Mouse (Mus musculus): ENCODE results near the gene Fkbp14. TPM values are rescaled to one million over a fixed set of nuclear protein-coding genes. Genes with fewer than 3 reads are reported as not detected.

The Fkbp14 gene
- polyA plus RNA-seq, 1 experiment, result 30.0 TPM

DNA sequence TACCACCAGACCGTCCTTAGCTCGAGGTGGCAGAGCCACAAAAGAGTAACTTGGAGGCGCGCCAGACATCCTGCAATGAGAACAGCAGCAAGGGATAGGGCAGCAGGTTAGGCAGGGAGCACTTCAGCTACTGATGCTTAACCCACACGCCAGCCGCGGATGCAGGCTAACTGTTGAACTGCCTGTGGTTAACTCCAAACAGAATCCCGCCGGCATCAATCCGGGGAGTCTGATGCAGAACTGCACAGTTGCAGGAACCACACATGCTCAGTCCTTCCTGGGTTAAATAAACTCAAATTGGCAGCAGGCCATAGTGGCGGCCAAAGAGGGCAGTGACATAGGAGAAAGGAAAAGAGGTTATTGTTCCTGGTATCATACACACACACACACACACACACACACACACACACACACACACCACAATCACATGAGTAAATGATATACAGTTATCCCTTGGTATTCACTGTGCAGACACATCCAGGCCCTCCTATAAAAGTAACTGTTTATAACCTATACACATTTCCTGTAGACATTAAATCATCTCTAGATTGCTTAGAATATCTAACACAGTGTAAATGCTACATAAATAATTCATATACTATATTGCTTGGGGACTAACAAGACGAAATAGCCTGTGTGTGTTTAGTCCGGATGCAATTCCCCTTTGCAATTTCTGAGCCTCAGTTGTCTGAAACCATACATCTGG, 48.6 kb downstream of the Fkbp14 start:
- DNase-seq (ENCODE audit: low spot score), result no peak

- no peak for DNase-seq (ENCODE audit: low spot score)
Observed at GRCm38 (mm10) chr6:54543646-54544045, 53.5 kb downstream of the Fkbp14 start.

- no peak for DNase-seq (ENCODE audit: low spot score)
Observed at GRCm38 (mm10) chr6:54542836-54543235, 54.3 kb downstream of the Fkbp14 start.

GRCm38 (mm10) chr6:54540252-54540887, 56.7 kb downstream of the Fkbp14 start:
- DNase-seq (ENCODE audit: low spot score), result no peak

GRCm38 (mm10) chr6:54539396-54539795, 57.7 kb downstream of the Fkbp14 start:
- no peak for DNase-seq (ENCODE audit: low spot score)

- no peak for DNase-seq (ENCODE audit: low spot score)
Observed at GRCm38 (mm10) chr6:54538773-54539173, 58.3 kb downstream of the Fkbp14 start.

DNA sequence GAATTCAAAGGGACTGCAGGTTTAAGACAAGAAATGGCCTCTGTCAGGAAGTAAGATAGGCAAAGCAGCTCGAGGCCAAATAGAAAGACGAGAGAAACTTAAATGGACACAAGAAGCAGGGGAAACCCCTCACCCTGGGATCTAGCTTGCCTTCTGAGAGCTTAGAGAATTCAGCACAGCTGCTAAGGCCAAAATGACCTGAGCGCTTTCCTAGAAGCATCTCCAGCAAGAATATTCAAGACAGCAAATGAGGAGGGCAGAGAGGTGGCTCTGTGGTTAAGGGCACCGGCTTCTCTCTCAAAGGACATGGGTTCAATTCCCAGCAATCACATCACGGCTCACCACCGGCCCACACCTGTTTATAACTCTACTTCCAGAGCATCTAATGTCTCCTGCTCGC, 60.1 kb downstream of the Fkbp14 start:
- DNase-seq (ENCODE audit: low spot score), result no peak

DNA sequence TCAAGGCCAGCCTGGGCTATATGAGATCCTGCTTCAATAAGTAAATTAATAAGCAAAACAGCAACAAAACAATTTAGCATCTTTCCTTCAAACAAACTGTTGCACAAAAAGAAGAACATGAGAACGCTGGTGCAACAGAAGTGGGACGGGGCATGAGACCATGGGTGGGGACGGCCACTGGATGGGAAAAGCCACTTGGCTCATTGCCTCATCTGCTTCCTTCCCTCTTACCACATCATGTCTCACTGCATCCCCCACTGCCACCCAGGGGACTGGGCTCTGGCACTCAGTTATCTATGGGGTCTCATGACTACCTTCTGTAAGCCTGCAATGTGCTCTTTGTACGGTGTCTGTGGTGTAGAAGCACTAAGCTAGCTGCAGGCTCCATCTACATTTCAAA, 61.6 kb downstream of the Fkbp14 start:
- no peak for DNase-seq (ENCODE audit: low spot score)

GRCm38 (mm10) chr6:54531048-54531481, 66.0 kb downstream of the Fkbp14 start:
- DNase-seq (ENCODE audit: low spot score), result no peak

- DNase-seq (ENCODE audit: low spot score), result no peak
Observed at GRCm38 (mm10) chr6:54530182-54530581, 66.9 kb downstream of the Fkbp14 start.

DNA sequence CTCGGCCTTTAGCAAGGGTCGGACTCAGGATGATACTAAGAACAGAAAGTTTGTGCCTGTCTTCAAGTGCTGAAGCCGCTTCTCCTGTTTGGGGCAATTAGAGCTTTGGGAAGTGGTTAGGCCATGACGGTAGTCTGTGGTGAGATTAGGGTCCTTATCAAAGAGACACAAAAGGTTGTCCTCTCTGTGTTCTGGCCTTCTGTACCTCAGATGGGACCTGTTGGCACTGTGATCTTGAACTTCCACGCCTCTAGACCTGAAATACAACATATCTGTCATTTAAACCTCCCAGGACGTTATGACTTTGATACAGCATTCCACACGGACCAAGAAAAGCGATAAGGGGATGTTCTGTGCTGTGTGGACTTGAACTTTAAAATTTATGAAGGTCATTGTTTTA, 68.4 kb downstream of the Fkbp14 start:
- DNase-seq (ENCODE audit: low spot score), result no peak

Other genes with a start within 250 kb of the Fkbp14 start
- 0.95 and 1.7 TPM in 2 replicates for gene Wipf3, start 167.7 kb downstream of the Fkbp14 start, polyA plus RNA-seq (2012; rRNA removed)
- gene Scrn1, start 30.8 kb downstream of the Fkbp14 start, polyA plus RNA-seq (2012; rRNA removed), result 6.3 and 13.0 TPM in 2 replicates
- 4.9 and 5.6 TPM in 2 replicates for gene Plekha8, start 2.2 kb downstream of the Fkbp14 start, polyA plus RNA-seq (2012; rRNA removed)
- 18.2 and 22.2 TPM in 2 replicates for gene Mturn, start 84.3 kb upstream of the Fkbp14 start, polyA plus RNA-seq (2012; rRNA removed)
- gene Znrf2, start 219.6 kb upstream of the Fkbp14 start, polyA plus RNA-seq (2012; rRNA removed), result 10.4 and 12.0 TPM in 2 replicates